Mouse (Mus musculus): ENCODE data around the gene Lce3b. TPM values are rescaled to one million over a fixed set of nuclear protein-coding genes. Genes with fewer than 3 reads are reported as not detected.

The Lce3b gene
- not detected in 2 replicates for polyA plus RNA-seq (2012; rRNA removed)

DNA sequence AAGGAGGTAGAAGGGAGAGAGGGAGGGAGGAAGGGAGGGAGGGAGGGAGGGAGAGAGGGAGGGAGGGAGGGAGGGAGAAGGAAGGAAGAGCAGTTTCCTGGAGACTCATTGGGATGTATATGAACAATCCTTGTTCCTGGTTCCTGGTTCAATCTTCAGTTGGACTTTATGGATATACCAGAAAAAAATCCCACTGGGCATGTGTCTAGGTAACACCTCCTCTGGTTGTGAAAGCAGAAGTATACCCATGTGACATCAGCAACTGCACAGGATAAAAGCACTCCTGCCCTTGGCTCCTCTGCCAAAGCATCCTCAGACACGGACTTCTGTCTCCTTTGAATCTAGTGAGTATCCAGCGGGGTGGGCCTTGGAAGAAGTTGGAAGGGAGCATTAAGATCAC is at the start of gene Lce3b:
Gene Lce3b, plus strand, starts transcription at position 301 of the 400 bp plus-strand sequence.

DNA sequence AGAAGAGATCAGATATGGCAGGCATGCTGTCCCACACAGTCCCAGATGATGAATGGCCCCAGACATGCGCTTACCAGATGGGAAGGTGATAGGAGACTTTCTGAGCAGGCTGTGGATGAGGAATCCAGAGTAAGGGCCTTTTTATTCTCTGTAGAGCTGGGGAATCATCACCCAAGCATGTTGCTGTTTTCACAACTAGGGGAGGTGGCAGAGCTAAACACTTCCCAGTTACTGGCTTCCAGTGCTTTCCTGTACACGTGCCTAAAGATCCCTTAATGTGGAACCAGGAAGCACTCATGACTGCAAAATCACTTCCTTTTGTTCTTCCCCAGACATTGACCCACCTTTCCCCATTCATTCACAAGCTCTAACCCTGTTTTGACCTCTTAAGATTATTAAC is 6.6 kb upstream of the Lce3b start, which contains the start of gene Lce3a:
Gene Lce3a, minus strand, starts transcription at position 101 of the 400 bp plus-strand sequence.

DNA sequence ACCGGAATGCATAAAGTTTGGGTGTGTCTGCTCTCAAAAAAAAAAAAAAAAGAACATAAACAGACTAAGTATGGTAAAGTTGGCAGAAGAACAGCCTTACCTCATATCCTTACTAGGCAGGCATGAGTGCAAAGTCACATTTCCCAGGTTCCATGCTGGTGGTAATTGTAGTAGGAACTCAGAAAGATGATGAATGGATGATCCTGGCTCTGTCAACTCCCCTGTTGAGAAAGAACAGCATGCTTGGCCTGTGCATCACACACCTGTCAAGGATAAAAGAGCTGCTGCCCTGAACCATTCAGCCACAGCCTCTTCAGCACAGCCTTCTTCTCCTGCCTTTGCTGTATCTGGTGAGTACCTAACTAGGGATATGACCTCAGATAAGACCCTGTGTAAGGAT is 11.4 kb downstream of the Lce3b start, which contains the start of gene Lce3c:
Gene Lce3c, plus strand, starts transcription at position 301 of the 400 bp plus-strand sequence.

DNA sequence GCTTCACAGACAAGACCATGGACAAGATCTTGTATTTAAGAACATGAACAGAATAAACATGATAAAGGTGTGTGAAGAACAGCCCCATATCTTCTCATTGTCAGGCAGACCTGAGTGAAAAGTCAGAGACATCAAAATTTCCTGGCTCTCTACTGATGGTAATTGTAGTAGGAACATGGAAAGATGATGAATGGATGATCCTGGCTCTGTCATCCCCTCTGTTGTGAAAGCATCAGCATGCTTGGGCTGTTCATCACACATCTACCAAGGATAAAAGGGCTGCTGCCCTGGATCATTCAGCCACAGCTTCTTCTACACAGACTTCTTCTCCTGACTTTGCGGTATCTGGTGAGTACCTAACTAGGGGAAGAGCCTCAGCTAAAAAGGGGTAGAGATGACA is 24.3 kb downstream of the Lce3b start, which contains the start of gene Lce3d:
Gene Lce3d, plus strand, starts transcription at position 301 of the 400 bp plus-strand sequence.

DNA sequence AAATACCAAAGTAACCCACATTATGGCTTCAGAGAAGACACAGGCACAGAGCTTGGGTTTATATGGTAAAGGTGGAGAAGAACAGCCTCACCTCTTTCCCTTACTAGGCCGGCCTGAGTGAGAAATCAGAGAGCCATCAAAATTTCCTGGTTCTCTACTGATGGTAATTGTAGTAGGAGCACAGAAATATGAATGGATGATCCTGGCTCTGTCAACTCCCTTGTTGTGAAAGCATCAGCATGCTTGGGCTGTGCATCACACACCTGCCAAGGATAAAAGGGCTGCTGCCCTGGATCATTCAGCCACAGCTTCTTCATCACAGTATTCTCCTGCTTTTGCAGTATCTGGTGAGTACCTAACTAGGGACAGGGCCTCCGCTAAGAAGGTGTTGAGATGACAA is 34.0 kb downstream of the Lce3b start, which contains the start of gene Lce3e:
Gene Lce3e, plus strand, starts transcription at position 301 of the 400 bp plus-strand sequence.

Other genes starting within 250 kb of the Lce3b start
- gene Lce1d, start 245.8 kb upstream of the Lce3b start, polyA plus RNA-seq (2012; rRNA removed): not detected in 2 replicates
- not detected in 2 replicates for gene Lce1e, start 223.9 kb upstream of the Lce3b start, polyA plus RNA-seq (2012; rRNA removed)
- not detected in 2 replicates for gene Lce1f, start 212.6 kb upstream of the Lce3b start, polyA plus RNA-seq (2012; rRNA removed)
- gene Gm38119, start 193.9 kb upstream of the Lce3b start, polyA plus RNA-seq (2012; rRNA removed): not detected in 2 replicates
- not detected in 2 replicates for gene Lce1g, start 180.6 kb upstream of the Lce3b start, polyA plus RNA-seq (2012; rRNA removed)
- gene Lce1h, start 167.9 kb upstream of the Lce3b start, polyA plus RNA-seq (2012; rRNA removed): not detected in 2 replicates
- gene Lce1i, start 154.1 kb upstream of the Lce3b start, polyA plus RNA-seq (2012; rRNA removed): not detected in 2 replicates
- gene Lce1j, start 142.5 kb upstream of the Lce3b start, polyA plus RNA-seq (2012; rRNA removed): not detected in 2 replicates
- gene Lce1k, start 125.1 kb upstream of the Lce3b start, polyA plus RNA-seq (2012; rRNA removed): not detected in 2 replicates
- gene Kprp, start 105.7 kb upstream of the Lce3b start, polyA plus RNA-seq (2012; rRNA removed): not detected in 2 replicates
- gene Lce1l, start 81.7 kb upstream of the Lce3b start, polyA plus RNA-seq (2012; rRNA removed): not detected in 2 replicates
- not detected in 2 replicates for gene 2310050C09Rik, start 62.8 kb upstream of the Lce3b start, polyA plus RNA-seq (2012; rRNA removed)
- gene Lce3a, start 6.7 kb upstream of the Lce3b start, polyA plus RNA-seq (2012; rRNA removed): not detected in 2 replicates
- gene Lce3c, start 11.5 kb downstream of the Lce3b start, polyA plus RNA-seq (2012; rRNA removed): not detected in 2 replicates
- not detected in 2 replicates for gene Lce3d, start 24.4 kb downstream of the Lce3b start, polyA plus RNA-seq (2012; rRNA removed)
- not detected in 2 replicates for gene Lce3e, start 34.1 kb downstream of the Lce3b start, polyA plus RNA-seq (2012; rRNA removed)
- not detected in 2 replicates for gene Lce3f, start 59.2 kb downstream of the Lce3b start, polyA plus RNA-seq (2012; rRNA removed)
- gene Crct1, start 82.7 kb downstream of the Lce3b start, polyA plus RNA-seq (2012; rRNA removed): 1.2 and 2.7 TPM in 2 replicates
- gene Lce1m, start 86.1 kb downstream of the Lce3b start, polyA plus RNA-seq (2012; rRNA removed): not detected in 2 replicates
- not detected in 2 replicates for gene Gm4858, start 135.8 kb downstream of the Lce3b start, polyA plus RNA-seq (2012; rRNA removed)
- gene Crnn, start 211.8 kb downstream of the Lce3b start, polyA plus RNA-seq (2012; rRNA removed): not detected in 2 replicates